Comparison of ENCODE assay signal across 9 mouse cellular contexts in genomic region chr1:136234595-136235092, GRCm38 (mm10). TPM values are rescaled to one million over a fixed set of nuclear protein-coding genes. Genes with fewer than 3 reads are reported as not detected.
DNase-seq lines count a peak whose midpoint lies in the region; ATAC-seq and TF ChIP-seq lines count a peak whose summit lies in the region.
"Had no signal": no experiment of that assay in that cellular context is flagged by ENCODE, and none has a peak within 500 bp of the region (broad histone marks: within the 10 kb centered on the region; RNA-seq: fewer than 3 reads in every experiment).

No protein-coding gene starts in this region.

- no peaks in the 10 kb centered on the region for H3K9me3 ChIP-seq in heart, embryonic 10.5 days
- no peaks in the 10 kb centered on the region for H3K9me3 ChIP-seq in ES-Bruce4 (replicated peaks; ENCODE audit: control insufficient read depth, insufficient read depth, low read length, poor library complexity, severe bottlenecking)
- no peaks in the 10 kb centered on the region for H3K9me3 ChIP-seq in hindbrain, embryonic 11.5 days (ENCODE audit: control insufficient read depth, low read length)

- TF ChIP-seq CTCF in ES-Bruce4 (IDR thresholded peaks at IDR 0.05; ENCODE audit: low read depth, low read length) = peak; percentile 12

- 3% methylated on average over 9 of the region's 9 CpGs for WGBS in heart, embryonic 10.5 days
- WGBS in hindbrain, embryonic 11.5 days = 1% methylated on average over 9 of the region's 9 CpGs

- peak overlapping the region; percentile 89 for H3K9ac ChIP-seq in ES-Bruce4 (ENCODE audit: low read depth, poor library complexity, severe bottlenecking)
- peak overlapping the region; percentile 77 for H3K9ac ChIP-seq in hindbrain, embryonic 11.5 days (ENCODE audit: low read depth, low read length)

- peak overlapping the region; percentile 70 for H3K4me3 ChIP-seq in heart, embryonic 10.5 days
- peak overlapping the region; percentile 73 for H3K4me3 ChIP-seq in ES-Bruce4 (ENCODE audit: low read depth, low read length)
- peak overlapping the region; percentile 64 for H3K4me3 ChIP-seq in hindbrain, embryonic 11.5 days (ENCODE audit: low read depth, low read length)

- no peak for DNase-seq in heart, embryonic 10.5 days (ENCODE audit: low spot score)
- DNase-seq in heart, postnatal 4 days = no peak
- DNase-seq in hindbrain, embryonic 11.5 days (ENCODE audit: low spot score) = no peak
- no peak for DNase-seq in right cerebral cortex, adult 18-20 months
- DNase-seq in right cerebral cortex, postnatal 10 days (ENCODE audit: low spot score in 2 of 2) = no peak

- H3K27ac ChIP-seq in heart, embryonic 10.5 days = peak overlapping the region; percentile 82
- no peak overlapping the region for H3K27ac ChIP-seq in ES-Bruce4 (ENCODE audit: insufficient read depth, low read length)
- peak overlapping the region; percentile 78; the same call in 1 of the 2 replicates for H3K27ac ChIP-seq in hindbrain, embryonic 11.5 days (ENCODE audit: low read depth, low read length)

- ATAC-seq in hindbrain, embryonic 11.5 days (ENCODE audit: low FRiP score) = peak; percentile 10; the same call in 1 of the 2 replicates
- ATAC-seq in megakaryocyte-erythroid progenitor cell, adult 5-6 weeks (replicated peaks; ENCODE audit: low FRiP score, low TSS enrichment, poor library complexity, severe bottlenecking) = peak; percentile 29; the same call in 1 of the 2 replicates
- no peak for ATAC-seq in cerebellum, adult (ENCODE audit: insufficient number of reproducible peaks, low FRiP score, low TSS enrichment)

- no peak for TF ChIP-seq POLR2A in ES-Bruce4 (IDR thresholded peaks at IDR 0.05; ENCODE audit: insufficient read depth, low read length)

- no peak for TF ChIP-seq EP300 in ES-Bruce4 (IDR thresholded peaks at IDR 0.05; ENCODE audit: insufficient read depth, low read depth, low read length)

- H3K4me1 ChIP-seq in heart, embryonic 10.5 days = peaks cover 40% of the 10 kb centered on the region
- H3K4me1 ChIP-seq in ES-Bruce4 (ENCODE audit: control insufficient read depth, insufficient read depth, low read length) = peaks cover 3% of the 10 kb centered on the region
- H3K4me1 ChIP-seq in hindbrain, embryonic 11.5 days (replicated peaks; ENCODE audit: control insufficient read depth, insufficient read depth, low read length) = peaks cover 23% of the 10 kb centered on the region

- H3K4me2 ChIP-seq in hindbrain, embryonic 11.5 days (replicated peaks; ENCODE audit: low read depth, low read length) = peak overlapping the region; percentile 73

- peaks cover 56% of the 10 kb centered on the region for H3K27me3 ChIP-seq in heart, embryonic 10.5 days (ENCODE audit: insufficient read depth, poor library complexity, severe bottlenecking)
- H3K27me3 ChIP-seq in ES-Bruce4 (ENCODE audit: control insufficient read depth, insufficient read depth, low read length, poor library complexity, severe bottlenecking) = no peaks in the 10 kb centered on the region
- H3K27me3 ChIP-seq in hindbrain, embryonic 11.5 days (ENCODE audit: control insufficient read depth, insufficient read depth, low read length) = no peaks in the 10 kb centered on the region

- H3K36me3 ChIP-seq in heart, embryonic 10.5 days = no peaks in the 10 kb centered on the region
- no peaks in the 10 kb centered on the region for H3K36me3 ChIP-seq in ES-Bruce4 (ENCODE audit: control insufficient read depth, insufficient read depth, low read length, poor library complexity, severe bottlenecking)
- no peaks in the 10 kb centered on the region for H3K36me3 ChIP-seq in hindbrain, embryonic 11.5 days (ENCODE audit: control insufficient read depth, insufficient read depth, low read length)

RNA-seq across cellular contexts. Expression of gene Inava, which starts 0.6 kb away (rescaled TPM):
- polyA plus RNA-seq in heart, embryonic 10.5 days (2016; fragmentation: Nextera tagmentation; extraction: Ambion mirVana) = 2.5 and 7.9 TPM in 2 replicates
- not detected for total RNA-seq in heart, postnatal 4 days (2021)
- 28.0 and 30.7 TPM in 2 replicates for polyA plus RNA-seq in ES-Bruce4 (2011; ENCODE audit: insufficient read depth, insufficient read length, low read depth, missing spikeins)
- polyA plus RNA-seq in hindbrain, embryonic 11.5 days (2014; fragmentation: Nextera tagmentation; extraction: Ambion mirVana) = 13.9 and 14.3 TPM in 2 replicates
- total RNA-seq in megakaryocyte-erythroid progenitor cell, adult 5-6 weeks (2014; fragmentation: Nextera tagmentation) = not detected in 2 replicates
- total RNA-seq in megakaryocyte-erythroid progenitor cell, adult 5-6 weeks (2017) = not detected in 2 replicates

RNA-seq across cellular contexts. Expression of gene Mroh3, which starts 22.0 kb away (rescaled TPM):
- 0.11 TPM in 1 of 2 replicates, not detected in the other for polyA plus RNA-seq in heart, embryonic 10.5 days (2016; fragmentation: Nextera tagmentation; extraction: Ambion mirVana)
- total RNA-seq in heart, postnatal 4 days (2021) = not detected
- 0.99 and 1.3 TPM in 2 replicates for polyA plus RNA-seq in ES-Bruce4 (2011; ENCODE audit: insufficient read depth, insufficient read length, low read depth, missing spikeins)
- polyA plus RNA-seq in hindbrain, embryonic 11.5 days (2014; fragmentation: Nextera tagmentation; extraction: Ambion mirVana) = 0.25 and 0.32 TPM in 2 replicates
- not detected in 2 replicates for total RNA-seq in megakaryocyte-erythroid progenitor cell, adult 5-6 weeks (2014; fragmentation: Nextera tagmentation)
- total RNA-seq in megakaryocyte-erythroid progenitor cell, adult 5-6 weeks (2017) = not detected in 2 replicates

RNA-seq across cellular contexts. Expression of gene Gpr25, which starts 26.0 kb away (rescaled TPM):
- not detected in 2 replicates for polyA plus RNA-seq in heart, embryonic 10.5 days (2016; fragmentation: Nextera tagmentation; extraction: Ambion mirVana)
- total RNA-seq in heart, postnatal 4 days (2021) = not detected
- polyA plus RNA-seq in ES-Bruce4 (2011; ENCODE audit: insufficient read depth, insufficient read length, low read depth, missing spikeins) = not detected in 2 replicates
- polyA plus RNA-seq in hindbrain, embryonic 11.5 days (2014; fragmentation: Nextera tagmentation; extraction: Ambion mirVana) = not detected in 2 replicates
- total RNA-seq in megakaryocyte-erythroid progenitor cell, adult 5-6 weeks (2014; fragmentation: Nextera tagmentation) = not detected in 2 replicates
- total RNA-seq in megakaryocyte-erythroid progenitor cell, adult 5-6 weeks (2017) = not detected in 2 replicates
- polyA plus RNA-seq: gonadal fat pad, adult 2 months had no signal
